Mouse (Mus musculus) cortical plate, adult 2 months (tissue): ENCODE data around the gene Cers6. TPM values are rescaled to one million over a fixed set of nuclear protein-coding genes. Genes with fewer than 3 reads are reported as not detected.

Experiments
- H3K27ac ChIP-seq: fragments of 200-500 bp; 2 replicates; pipeline ENCODE4 v1.5.1; 2012; ENCODE audit warnings: low read length, control low read depth, inconsistent platforms; ENCODE audit not compliant: insufficient read depth
- H3K4me1 ChIP-seq: fragments of 200-500 bp; 2 replicates; pipeline ENCODE4 v1.6.1; 2011; ENCODE audit warnings: low read length; ENCODE audit not compliant: control insufficient read depth, insufficient read depth
- H3K4me3 ChIP-seq: fragments of 200-500 bp; 2 replicates; pipeline ENCODE4 v1.5.1; 2011; ENCODE audit warnings: mild to moderate bottlenecking, low read length, control low read depth; ENCODE audit not compliant: insufficient read depth
- CTCF ChIP-seq: fragments of 200-500 bp; IDR thresholded peaks from 2 replicates; pipeline ENCODE4 v1.5.1; 2011; ENCODE audit warnings: mild to moderate bottlenecking, control low read depth, low read length; ENCODE audit not compliant: insufficient read depth; ENCODE audit errors: extremely low read depth
- POLR2A ChIP-seq: fragments of 200-500 bp; IDR thresholded peaks from 2 replicates; pipeline ENCODE4 v1.6.1; 2011; ENCODE audit warnings: mild to moderate bottlenecking, low read length, control low read depth; ENCODE audit not compliant: insufficient read depth; ENCODE audit errors: extremely low read depth
- polyA plus RNA-seq: library from polyadenylated mRNA; depleted of rRNA; stranded (reverse); fragments of >200 nt; gene quantifications from 2 replicates; pipeline ENCODE4 v1.2.3, GENCODE M21; 2012

Gene Cers6
- polyA plus RNA-seq, 1 experiment, result 25.7 TPM

DNA sequence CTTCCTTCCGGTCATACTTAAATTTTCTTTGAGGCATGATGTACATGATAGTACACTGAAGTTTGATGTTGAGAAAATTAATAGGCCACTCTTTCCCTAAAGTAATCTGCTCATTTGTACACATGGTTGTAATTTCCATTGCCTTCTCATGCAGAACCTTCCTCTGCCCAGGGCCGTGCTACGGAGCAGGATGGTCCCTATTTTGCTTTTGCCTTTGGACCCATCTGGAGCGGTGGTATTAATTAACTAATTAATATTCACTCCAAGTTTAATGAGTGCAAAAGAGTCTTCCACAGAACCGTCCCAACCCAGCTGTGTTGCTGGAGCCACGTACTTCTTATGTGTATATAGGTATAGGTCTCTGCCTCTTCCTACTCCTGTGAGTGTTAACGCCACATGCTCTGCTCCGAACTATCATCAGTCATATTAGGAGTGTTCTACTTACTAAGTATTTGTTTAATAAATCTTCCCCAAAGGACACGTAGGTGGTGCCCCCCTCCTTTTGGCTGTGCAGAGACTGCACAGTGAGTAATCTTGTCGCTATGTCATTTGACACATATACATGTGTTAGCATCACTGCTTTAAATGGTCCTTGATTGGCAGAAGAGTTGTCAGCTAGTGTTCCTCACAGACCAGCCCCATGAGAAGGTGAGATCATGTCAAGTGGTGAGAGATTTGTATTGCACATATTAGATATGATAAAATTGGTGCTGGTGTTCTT, 34.0 kb downstream of the Cers6 start:
- TF ChIP-seq CTCF (no peak), POLR2A (no peak)

DNA sequence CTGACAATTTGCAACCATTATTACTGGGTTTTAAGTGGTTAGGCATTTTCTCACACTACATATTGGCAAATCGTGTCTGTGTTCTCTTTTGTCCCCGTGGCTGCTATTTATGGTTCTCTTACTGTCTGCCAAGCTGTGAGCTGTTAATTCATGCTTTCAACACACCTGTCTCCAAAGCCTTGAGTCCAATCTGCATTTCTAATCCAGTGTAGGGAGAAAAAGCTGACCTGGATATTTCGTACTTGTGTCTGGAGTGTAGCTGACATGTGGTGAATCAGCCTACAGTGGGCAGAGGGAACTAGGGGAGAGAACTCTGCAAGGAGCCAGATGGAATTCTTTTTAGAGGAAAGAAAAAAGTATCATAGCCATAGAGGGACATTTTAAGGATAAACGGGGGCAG, 35.0 kb downstream of the Cers6 start:
- no peak for TF ChIP-seq CTCF
- no peak for TF ChIP-seq POLR2A
- Histone ChIP-seq H3K27ac (no peak overlapping the region), H3K4me1 (peaks cover 3% of the 10 kb centered on the region), H3K4me3 (no peak overlapping the region)

More for the DNA sequence above, 34.0 kb downstream of the Cers6 start:
- Histone ChIP-seq H3K4me1 (peaks cover 3% of the 10 kb centered on the region), H3K4me3 (no peak overlapping the region), H3K27ac (no peak overlapping the region)

DNA sequence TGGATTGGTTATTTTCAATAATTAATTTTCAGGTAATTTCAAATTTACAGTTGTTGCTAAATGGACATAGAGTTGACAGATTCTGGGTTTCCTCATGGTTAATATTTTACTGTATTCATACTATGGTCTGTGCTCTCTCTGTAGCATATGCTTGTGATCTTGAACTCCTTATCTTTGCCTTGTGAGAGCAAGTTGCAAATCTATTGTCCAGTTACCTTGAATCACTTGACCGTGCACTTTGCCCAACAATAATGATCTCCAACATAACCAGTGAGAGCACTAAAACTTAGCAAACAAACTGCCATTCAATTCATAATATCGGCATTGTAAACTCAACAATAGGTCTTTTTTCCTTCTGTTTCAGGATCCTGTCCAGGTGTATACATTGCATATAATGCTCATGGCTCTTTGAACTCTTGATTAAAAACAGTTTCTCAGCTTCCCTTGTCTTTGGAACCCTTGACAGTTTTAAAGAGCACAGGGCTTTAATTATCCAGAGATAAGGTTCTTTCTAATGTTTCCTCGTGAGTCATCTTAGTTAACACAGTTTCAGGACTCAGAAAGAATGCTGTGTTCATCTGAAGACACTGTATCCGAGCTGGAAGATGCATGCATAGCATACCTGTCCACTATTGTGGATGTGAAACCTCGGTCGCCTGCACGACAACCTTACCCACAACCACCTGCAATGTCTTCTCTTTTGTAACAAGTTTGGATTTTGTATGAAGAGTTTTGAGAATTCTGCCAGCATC, 38.7 kb downstream of the Cers6 start:
- Histone ChIP-seq H3K27ac (no peak overlapping the region), H3K4me1 (peaks cover 3% of the 10 kb centered on the region), H3K4me3 (no peak overlapping the region)
- TF ChIP-seq CTCF (no peak), POLR2A (no peak)

DNA sequence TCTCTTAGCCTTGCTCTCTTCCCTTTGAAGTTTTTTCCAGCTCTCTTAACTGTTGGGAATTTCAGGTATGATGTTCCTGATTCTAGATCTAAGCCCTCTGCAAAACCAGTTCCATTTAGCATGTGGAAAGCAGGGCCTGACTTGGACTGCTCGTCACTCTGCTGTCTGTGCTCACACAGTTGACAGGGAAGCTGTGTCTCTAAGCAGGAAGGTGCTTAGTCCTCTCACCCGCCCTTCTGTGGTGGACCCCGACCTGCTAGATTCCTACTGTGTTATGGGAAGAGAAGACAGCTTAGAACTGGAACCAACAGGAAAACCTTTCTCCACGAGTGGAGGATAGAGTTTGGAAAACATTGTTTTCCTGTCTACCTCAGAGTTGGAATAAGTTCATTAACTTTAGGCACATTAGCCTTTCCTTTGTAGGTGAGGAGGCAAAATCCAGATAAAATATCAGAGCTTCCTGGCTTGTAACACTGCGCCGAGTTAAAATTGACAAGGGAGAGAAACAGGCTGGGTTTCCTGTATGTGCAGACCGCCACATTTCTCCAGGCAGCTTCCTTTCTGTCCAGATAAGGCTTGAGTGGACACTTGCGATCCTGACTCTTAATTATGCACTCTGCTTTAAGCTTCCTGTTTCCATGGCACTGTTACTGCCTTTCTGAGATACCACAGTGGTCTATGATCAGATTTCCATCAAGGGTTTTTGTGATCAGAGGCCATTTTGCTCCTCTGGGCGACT, 39.6 kb downstream of the Cers6 start:
- Histone ChIP-seq H3K4me1 (no peaks in the 10 kb centered on the region; the same call in 1 of the 2 replicates), H3K27ac (no peak overlapping the region), H3K4me3 (no peak overlapping the region)
- TF ChIP-seq CTCF, result no peak
- TF ChIP-seq POLR2A, result no peak

DNA sequence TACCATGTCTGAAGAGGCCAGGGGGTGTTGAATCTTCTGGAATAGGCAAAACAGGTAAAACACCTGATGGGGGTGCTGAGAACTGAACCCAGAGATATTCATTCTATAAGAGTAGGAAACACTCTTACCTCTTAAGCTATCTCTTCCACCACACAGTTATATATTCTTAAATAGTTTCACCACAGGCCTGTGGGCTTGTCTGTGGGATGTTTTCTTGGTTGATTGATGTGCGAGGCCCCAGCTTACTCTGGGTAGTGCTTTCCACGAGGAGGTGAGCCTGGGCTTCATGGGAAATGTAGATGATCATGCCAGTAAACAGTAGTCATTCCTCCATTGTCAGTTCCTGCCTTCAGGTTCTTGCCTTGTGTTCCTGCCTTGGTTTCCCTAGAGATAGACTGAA, 40.5 kb downstream of the Cers6 start:
- Histone ChIP-seq H3K4me3 (no peak overlapping the region), H3K27ac (no peak overlapping the region), H3K4me1 (no peaks in the 10 kb centered on the region; the same call in 1 of the 2 replicates)
- TF ChIP-seq POLR2A (no peak), CTCF (no peak)

DNA sequence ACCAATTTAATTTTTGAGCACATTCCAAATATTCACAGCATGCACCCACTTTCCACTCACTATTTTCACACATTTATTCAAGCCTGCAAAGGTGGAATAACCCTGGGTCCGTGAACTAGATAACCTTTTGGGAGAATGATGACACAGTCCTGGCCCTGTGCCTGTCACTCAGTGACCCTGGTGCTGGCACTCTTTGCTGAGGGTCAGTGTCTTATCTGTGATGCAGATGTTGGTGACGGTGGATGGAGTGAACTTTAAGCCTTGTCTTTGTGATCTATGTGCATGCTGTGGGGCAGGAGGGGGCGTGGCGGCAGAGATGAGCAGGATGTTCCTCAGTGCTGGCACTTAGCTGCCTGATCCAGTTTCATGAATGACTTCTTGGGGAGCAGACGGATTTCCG, 41.3 kb downstream of the Cers6 start:
- Histone ChIP-seq H3K4me1 (peaks cover 2% of the 10 kb centered on the region), H3K27ac (no peak overlapping the region), H3K4me3 (no peak overlapping the region)
- no peak for TF ChIP-seq POLR2A
- TF ChIP-seq CTCF, result no peak

DNA sequence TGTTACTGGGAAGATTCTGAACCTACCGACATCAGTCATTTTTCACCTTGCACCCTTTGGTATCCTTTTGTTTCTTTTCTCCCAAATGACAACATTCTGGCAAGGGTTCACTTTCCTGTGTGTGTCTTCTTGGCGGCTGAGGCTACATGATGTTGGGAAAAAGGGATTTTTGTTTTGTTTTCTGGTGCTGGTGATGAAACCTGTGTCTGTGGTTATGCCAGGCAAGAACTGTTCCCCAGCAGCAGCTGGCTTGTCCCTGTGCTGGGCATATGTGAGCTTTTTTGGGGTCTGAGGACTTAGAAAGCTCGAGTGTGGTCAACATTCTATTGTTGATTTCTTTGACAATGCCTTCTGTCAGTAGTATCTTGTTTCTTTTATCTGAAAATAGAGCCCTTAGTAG, 45.7 kb downstream of the Cers6 start:
- Histone ChIP-seq H3K27ac (no peak overlapping the region), H3K4me3 (no peak overlapping the region), H3K4me1 (peaks cover 9% of the 10 kb centered on the region)
- TF ChIP-seq POLR2A (no peak), CTCF (no peak)

DNA sequence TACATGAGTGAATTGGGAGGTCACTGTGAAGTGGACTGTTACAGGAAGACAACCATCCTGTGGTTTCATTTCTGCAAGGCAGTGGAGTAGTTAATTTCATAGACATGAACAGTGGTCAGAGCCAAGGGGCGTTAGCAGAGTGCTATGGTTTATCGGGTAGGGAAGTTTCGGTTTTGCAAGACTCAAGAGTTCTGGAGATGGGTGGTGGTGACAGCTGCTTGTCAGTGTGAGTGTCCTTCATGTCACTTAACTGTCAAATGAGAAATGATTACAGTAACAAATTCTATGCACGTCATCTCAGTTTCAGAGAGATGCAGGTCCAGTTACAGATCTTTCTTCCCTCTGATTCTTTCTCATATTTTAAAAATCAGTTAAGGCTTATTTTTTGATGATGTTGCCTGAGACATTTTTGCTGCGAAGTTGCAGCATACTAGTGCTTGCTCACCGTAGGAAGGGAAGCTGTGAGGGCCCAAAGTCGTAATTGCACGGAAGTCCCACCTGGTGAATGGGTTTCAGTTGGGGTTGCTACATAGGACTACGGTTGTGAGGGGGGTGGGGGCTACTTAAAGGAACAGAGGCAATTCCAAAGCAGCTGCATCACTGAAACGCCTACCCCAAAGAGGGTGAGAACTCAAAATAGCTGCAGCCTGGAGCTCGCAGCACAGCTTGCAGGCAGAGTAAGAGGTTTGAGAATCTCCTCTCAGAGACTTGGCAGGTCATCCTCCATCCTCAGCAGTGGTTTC, 46.7 kb downstream of the Cers6 start:
- Histone ChIP-seq H3K27ac (no peak overlapping the region), H3K4me3 (no peak overlapping the region), H3K4me1 (peaks cover 12% of the 10 kb centered on the region)
- no peak for TF ChIP-seq CTCF
- TF ChIP-seq POLR2A, result no peak

DNA sequence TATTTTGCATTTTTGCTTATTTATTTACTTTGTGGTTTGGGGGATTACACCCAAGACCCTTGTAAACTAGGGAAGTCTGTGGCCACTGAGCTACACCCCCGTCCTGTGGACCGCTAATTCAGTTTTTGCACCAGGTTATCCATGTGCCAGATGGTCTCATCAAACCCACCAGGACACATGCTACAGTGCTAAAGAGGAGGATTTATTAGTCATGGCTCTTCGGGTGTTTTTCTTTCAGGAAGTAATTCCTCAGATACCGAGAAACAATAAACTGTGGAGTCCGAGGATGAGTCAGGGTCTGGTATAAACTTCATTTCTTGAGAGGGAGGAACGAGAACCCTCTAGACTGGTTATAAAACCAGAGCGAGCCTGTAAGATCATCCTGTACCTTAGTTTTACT, 49.5 kb downstream of the Cers6 start:
- Histone ChIP-seq H3K4me1 (peaks cover 12% of the 10 kb centered on the region), H3K4me3 (no peak overlapping the region), H3K27ac (no peak overlapping the region)
- TF ChIP-seq CTCF, result no peak
- TF ChIP-seq POLR2A, result no peak
